Mouse (Mus musculus): ENCODE data around the gene Dpep2nb. TPM values are rescaled to one million over a fixed set of nuclear protein-coding genes. Genes with fewer than 3 reads are reported as not detected.

Gene Dpep2nb
- polyA plus RNA-seq, 1 experiment: not detected

GRCm38 (mm10) chr8:105971019-105971720 lies 34.6 kb downstream of the Dpep2nb start:
- Histone ChIP-seq H3K4me1 (ENCODE audit: control insufficient read depth, insufficient read depth, low read length) (0 out of 2 replicates have a peak, but pooled peaks cover 3% of the 10 kb centered on the region), H3K4me3 (ENCODE audit: insufficient read depth, low read depth, low read length) (no peak overlapping the region), H3K27ac (ENCODE audit: insufficient read depth, low read depth, low read length) (no peak overlapping the region)
- TF ChIP-seq POLR2A (IDR thresholded peaks at IDR 0.05; ENCODE audit: insufficient read depth, low read depth, low read length) (no peak), CTCF (IDR thresholded peaks at IDR 0.05; ENCODE audit: insufficient read depth, low read depth, low read length) (no peak)
- WGBS: 77% methylated on average over 8 of the region's 8 CpGs

DNA sequence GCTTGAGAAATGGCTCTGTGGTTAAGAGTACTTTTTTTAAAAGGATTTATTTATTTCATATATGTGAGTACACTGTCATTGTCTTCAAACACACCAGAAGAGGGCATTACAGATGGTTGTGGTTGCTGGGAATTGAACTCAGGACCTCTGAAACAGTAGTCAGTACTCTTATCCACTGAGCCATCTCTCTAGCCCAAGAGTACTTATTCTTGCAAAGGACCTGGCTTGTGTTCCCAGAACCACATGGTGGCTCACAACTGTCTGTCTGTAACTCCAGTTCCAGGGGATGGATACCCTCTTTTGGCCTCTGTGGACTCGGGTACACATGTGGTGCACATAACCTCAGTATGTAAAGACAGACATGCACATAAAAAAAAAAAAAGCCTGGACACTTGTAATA lies 36.4 kb downstream of the Dpep2nb start:
- Histone ChIP-seq H3K4me3 (ENCODE audit: insufficient read depth, low read depth, low read length) (no peak overlapping the region), H3K27ac (ENCODE audit: insufficient read depth, low read depth, low read length) (no peak overlapping the region), H3K4me1 (ENCODE audit: control insufficient read depth, insufficient read depth, low read length) (peaks cover 12% of the 10 kb centered on the region)
- TF ChIP-seq POLR2A (IDR thresholded peaks at IDR 0.05; ENCODE audit: insufficient read depth, low read depth, low read length): no peak
- no peak for TF ChIP-seq CTCF (IDR thresholded peaks at IDR 0.05; ENCODE audit: insufficient read depth, low read depth, low read length)
- WGBS: 82% methylated on average over 1 of the region's 1 CpGs

- Histone ChIP-seq H3K4me1 (ENCODE audit: control insufficient read depth, insufficient read depth, low read length) (peaks cover 14% of the 10 kb centered on the region), H3K4me3 (ENCODE audit: insufficient read depth, low read depth, low read length) (no peak overlapping the region), H3K27ac (ENCODE audit: insufficient read depth, low read depth, low read length) (no peak overlapping the region)
- TF ChIP-seq POLR2A (IDR thresholded peaks at IDR 0.05; ENCODE audit: insufficient read depth, low read depth, low read length): no peak
- TF ChIP-seq CTCF (IDR thresholded peaks at IDR 0.05; ENCODE audit: insufficient read depth, low read depth, low read length): no peak
- WGBS: 15% methylated on average over 19 of the region's 19 CpGs
Measured at GRCm38 (mm10) chr8:105966692-105967311, 39.0 kb downstream of the Dpep2nb start.

GRCm38 (mm10) chr8:105965905-105966341 lies 39.9 kb downstream of the Dpep2nb start, which contains the start of gene Slc12a4:
Slc12a4 (minus strand) TSS chr8:105966097.
- WGBS: under 1% methylated on average over 37 of the region's 47 CpGs
- H3K27ac ChIP-seq (ENCODE audit: insufficient read depth, low read depth, low read length): no peak within 1 kb of the TSS; the same call in 1 of the 2 replicates
- H3K4me3 ChIP-seq (ENCODE audit: insufficient read depth, low read depth, low read length): peak within 1 kb of the TSS; percentile 64
- TF ChIP-seq POLR2A (IDR thresholded peaks at IDR 0.05; ENCODE audit: insufficient read depth, low read depth, low read length) (no peak), CTCF (IDR thresholded peaks at IDR 0.05; ENCODE audit: insufficient read depth, low read depth, low read length) (no peak)
- peaks cover 14% of the 10 kb centered on the region for H3K4me1 ChIP-seq (ENCODE audit: control insufficient read depth, insufficient read depth, low read length)

- peak overlapping the region; percentile 64 for H3K4me3 ChIP-seq (ENCODE audit: insufficient read depth, low read depth, low read length)
- H3K4me1 ChIP-seq (ENCODE audit: control insufficient read depth, insufficient read depth, low read length): peaks cover 14% of the 10 kb centered on the region
- WGBS: 6% methylated on average over 40 of the region's 40 CpGs
- TF ChIP-seq POLR2A (IDR thresholded peaks at IDR 0.05; ENCODE audit: insufficient read depth, low read depth, low read length) (no peak), CTCF (IDR thresholded peaks at IDR 0.05; ENCODE audit: insufficient read depth, low read depth, low read length) (no peak)
- no peak overlapping the region; the same call in 1 of the 2 replicates for H3K27ac ChIP-seq (ENCODE audit: insufficient read depth, low read depth, low read length)
Measured at GRCm38 (mm10) chr8:105965266-105965904, 40.4 kb downstream of the Dpep2nb start.

- Histone ChIP-seq H3K4me3 (ENCODE audit: insufficient read depth, low read depth, low read length) (peak overlapping the region; percentile 64; the same call in 1 of the 2 replicates), H3K27ac (ENCODE audit: insufficient read depth, low read depth, low read length) (no peak overlapping the region), H3K4me1 (ENCODE audit: control insufficient read depth, insufficient read depth, low read length) (peaks cover 14% of the 10 kb centered on the region)
- WGBS: 75% methylated on average over 12 of the region's 12 CpGs
- TF ChIP-seq CTCF (IDR thresholded peaks at IDR 0.05; ENCODE audit: insufficient read depth, low read depth, low read length): no peak
Measured at GRCm38 (mm10) chr8:105964506-105965265, 41.1 kb downstream of the Dpep2nb start.

DNA sequence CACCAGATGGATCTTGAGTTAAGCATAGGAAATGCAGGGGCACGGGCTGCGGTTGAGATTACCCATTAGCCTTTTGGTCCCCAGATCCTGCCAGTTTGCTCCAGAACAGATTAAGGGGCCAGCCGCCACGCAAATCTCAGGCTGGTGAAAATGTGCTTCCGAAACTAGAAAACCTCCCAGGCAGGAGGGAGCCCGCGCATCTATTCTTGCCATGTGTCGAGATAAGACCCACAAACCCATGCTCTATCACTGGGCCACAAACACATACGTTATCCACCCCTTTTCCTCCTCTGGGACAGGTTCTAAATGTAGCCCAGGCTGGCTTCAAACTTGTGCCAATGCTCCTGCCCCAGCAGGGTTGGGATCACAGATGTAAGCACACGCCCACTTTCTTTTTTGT lies 44.2 kb downstream of the Dpep2nb start:
- peaks cover 21% of the 10 kb centered on the region for H3K4me1 ChIP-seq (ENCODE audit: control insufficient read depth, insufficient read depth, low read length)
- TF ChIP-seq POLR2A (IDR thresholded peaks at IDR 0.05; ENCODE audit: insufficient read depth, low read depth, low read length): no peak
- no peak for TF ChIP-seq CTCF (IDR thresholded peaks at IDR 0.05; ENCODE audit: insufficient read depth, low read depth, low read length)
- WGBS: 94% methylated on average over 10 of the region's 10 CpGs

DNA sequence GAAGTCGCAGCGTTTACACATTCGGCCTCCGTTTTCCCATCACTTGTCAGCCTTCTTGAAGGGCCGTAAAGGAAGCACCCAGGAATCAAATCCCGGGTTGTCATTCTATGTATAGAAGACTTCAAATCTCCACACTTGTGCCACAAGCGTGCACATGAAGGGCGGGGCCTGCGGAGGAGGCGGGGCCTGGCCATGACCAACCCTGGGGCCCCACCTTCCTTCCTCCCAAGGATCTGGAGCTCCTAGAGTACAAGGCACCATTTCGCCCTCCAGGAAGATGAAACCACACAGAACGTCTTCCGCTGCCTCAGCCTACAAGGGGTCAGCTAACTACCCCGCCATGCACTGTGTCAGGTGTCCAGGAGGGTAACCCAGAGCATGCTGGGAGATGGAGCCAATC lies 44.7 kb downstream of the Dpep2nb start:
- WGBS: 89% methylated on average over 14 of the region's 14 CpGs

More for the DNA sequence above, 44.2 kb downstream of the Dpep2nb start:
- no peak overlapping the region for H3K27ac ChIP-seq (ENCODE audit: insufficient read depth, low read depth, low read length)
- H3K4me3 ChIP-seq (ENCODE audit: insufficient read depth, low read depth, low read length): no peak overlapping the region

More for the DNA sequence above, 44.7 kb downstream of the Dpep2nb start:
- Histone ChIP-seq H3K4me3 (ENCODE audit: insufficient read depth, low read depth, low read length) (no peak overlapping the region), H3K27ac (ENCODE audit: insufficient read depth, low read depth, low read length) (no peak overlapping the region), H3K4me1 (ENCODE audit: control insufficient read depth, insufficient read depth, low read length) (peaks cover 21% of the 10 kb centered on the region)
- no peak for TF ChIP-seq CTCF (IDR thresholded peaks at IDR 0.05; ENCODE audit: insufficient read depth, low read depth, low read length)
- no peak for TF ChIP-seq POLR2A (IDR thresholded peaks at IDR 0.05; ENCODE audit: insufficient read depth, low read depth, low read length)
